ENCODE assay signal across 15 mouse cellular contexts in genomic region chr4:78288506-78288905, GRCm38 (mm10).
"Had no signal": no experiment of that assay in that cellular context is flagged by ENCODE, and none has a peak within 500 bp of the region (broad histone marks: within the 10 kb centered on the region; RNA-seq: fewer than 3 reads in every experiment).

No protein-coding gene starts in this region.

- H3K36me3 ChIP-seq: limb, embryonic 10.5 days; liver, embryonic 15.5 days; midbrain, embryonic 13.5 days had no signal

- ATAC-seq: intestine, postnatal 0 days; lung, postnatal 0 days; midbrain, embryonic 13.5 days had no signal

- DNase-seq: kidney, adult 9 months; kidney, postnatal 36 days; layer of hippocampus, adult 9-11 months; layer of hippocampus, postnatal 36 days; lung, adult 2 months; lung, postnatal 36 days; thymus, adult 18-20 months; thymus, postnatal 14 days had no signal

- H3K4me1 ChIP-seq: limb, embryonic 10.5 days; liver, embryonic 15.5 days; midbrain, embryonic 13.5 days had no signal

- H3K4me3 ChIP-seq: limb, embryonic 10.5 days; liver, embryonic 15.5 days; midbrain, embryonic 13.5 days had no signal

- H3K27me3 ChIP-seq: liver, embryonic 15.5 days; midbrain, embryonic 13.5 days had no signal

- H3K27ac ChIP-seq: kidney, postnatal 0 days; limb, embryonic 10.5 days; liver, embryonic 15.5 days; midbrain, embryonic 13.5 days; stomach, postnatal 0 days had no signal
